Mouse (Mus musculus): ENCODE measurements around the gene Slc8a1.

DNA sequence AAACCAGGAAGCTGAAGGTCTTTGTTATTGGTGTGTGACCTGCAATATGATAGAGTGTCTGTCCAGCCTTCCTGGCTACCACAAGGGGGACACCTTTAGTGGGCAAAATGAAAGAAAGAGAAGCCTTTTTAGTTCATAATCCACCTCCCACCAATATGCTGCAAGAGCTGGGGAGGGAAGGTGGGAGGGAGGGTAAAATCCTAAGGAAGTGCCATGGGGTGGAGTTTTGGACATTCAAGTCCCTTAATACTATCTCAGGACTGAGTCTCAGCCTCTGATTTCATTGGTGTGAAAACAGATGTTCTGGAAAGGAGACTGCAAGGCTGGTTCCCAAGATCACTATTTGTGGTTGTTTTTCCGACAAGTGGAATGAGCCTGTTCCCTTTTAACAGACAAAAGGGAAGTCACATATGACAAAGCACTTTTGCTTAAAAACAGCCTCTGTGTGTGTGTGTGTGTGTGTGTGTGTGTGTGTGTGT is 25.9 kb downstream of the Slc8a1 start:
- peak; percentile 51 for TF ChIP-seq CTCF (IDR thresholded peaks at IDR 0.05)
- TF ChIP-seq POLR2A (IDR thresholded peaks at IDR 0.05; ENCODE audit: insufficient read depth, low read depth, low read length) = no peak

Data from heart, adult 2 months (tissue).